Mouse (Mus musculus) midbrain, embryonic 11.5 days (tissue): ENCODE data around the gene Nt5c. TPM values are rescaled to one million over a fixed set of nuclear protein-coding genes. Genes with fewer than 3 reads are reported as not detected.
"Not testable (repeated sequence)": the region's sequence is repeated elsewhere in the genome, so short reads cannot be mapped to it uniquely, and the experiment has no call there.

ENCODE experiments used
- ATAC-seq: fragments of 200-750 bp; cut with Nextera tagmentation; 2 replicates; pipeline ENCODE4 v1.8.0; 2017; ENCODE audit warnings: moderate TSS enrichment, moderate library complexity; ENCODE audit not compliant: low FRiP score
- DNase-seq: peaks from one replicate; pipeline ENCODE4 v3.0.0; 2015; ENCODE audit warnings: low spot score; ENCODE audit errors: missing footprints
- H3K27ac ChIP-seq: fragments of 300-500 bp; sonication (generic); 2 replicates; pipeline ENCODE4 v1.5.1; 2014; ENCODE audit warnings: low read depth, low read length
- H3K27me3 ChIP-seq: fragments of 300-500 bp; sonication (generic); 2 replicates; pipeline ENCODE4 v1.6.1; 2014; ENCODE audit warnings: mild to moderate bottlenecking, low read length, moderate library complexity, mixed read lengths; ENCODE audit not compliant: control insufficient read depth, insufficient read depth
- H3K36me3 ChIP-seq: fragments of 300-500 bp; sonication (generic); 2 replicates; pipeline ENCODE4 v1.6.1; 2014; ENCODE audit warnings: mild to moderate bottlenecking, low read length, moderate library complexity, mixed read lengths; ENCODE audit not compliant: control insufficient read depth, insufficient read depth
- H3K4me1 ChIP-seq: fragments of 300-500 bp; sonication (generic); 2 replicates; pipeline ENCODE4 v1.6.1; 2014; ENCODE audit warnings: low read length; ENCODE audit not compliant: control insufficient read depth, insufficient read depth
- H3K4me2 ChIP-seq: fragments of 300-500 bp; sonication (generic); 2 replicates; pipeline ENCODE4 v1.6.1; 2014; ENCODE audit warnings: mild to moderate bottlenecking, moderate library complexity
- H3K4me3 ChIP-seq: fragments of 300-500 bp; sonication (generic); 2 replicates; pipeline ENCODE4 v1.5.1; 2014; ENCODE audit warnings: low read depth, low read length
- H3K9ac ChIP-seq: fragments of 300-500 bp; sonication (generic); 2 replicates; pipeline ENCODE4 v1.6.1; 2014; ENCODE audit warnings: low read length
- H3K9me3 ChIP-seq: fragments of 300-500 bp; sonication (generic); 2 replicates; pipeline ENCODE4 v1.6.1; 2016; ENCODE audit warnings: low read length; ENCODE audit not compliant: control insufficient read depth
- WGBS: fragments of 180-500 bp; shearing (Covaris S2); extraction: QIAGEN DNeasy Blood & Tissue Kit; methylation state at CpG from one replicate; pipeline ENCODE4 v1.1.7; 2014; 5-methylcytosine and 5-hydroxymethylcytosine counted together
- polyA plus RNA-seq: library from polyadenylated mRNA; unstranded; fragments of >200 nt; fragmentation: Nextera tagmentation; extraction: Ambion mirVana; gene quantifications from 2 replicates; pipeline ENCODE4 v1.2.1, GENCODE M21; 2014

Gene Nt5c
- polyA plus RNA-seq, 1 experiment from 2014 or later: 69.8 TPM

GRCm38 (mm10) chr11:115512407-115513183, 20.9 kb upstream of the Nt5c start:
- H3K27me3 ChIP-seq: no peaks in the 10 kb centered on the region
- no peaks in the 10 kb centered on the region for H3K36me3 ChIP-seq
- H3K27ac ChIP-seq: peak overlapping the region; percentile 55; the same call in 1 of the 2 replicates
- no peaks in the 10 kb centered on the region for H3K9me3 ChIP-seq
- ATAC-seq (no peak), DNase-seq (peak; percentile 94)
- peak overlapping the region; percentile 70 for H3K4me2 ChIP-seq
- peaks cover 35% of the 10 kb centered on the region for H3K4me1 ChIP-seq
- WGBS: 24% methylated on average over 8 of the region's 8 CpGs
- H3K4me3 ChIP-seq: peak overlapping the region; percentile 93
- H3K9ac ChIP-seq: peak overlapping the region; percentile 97

DNA sequence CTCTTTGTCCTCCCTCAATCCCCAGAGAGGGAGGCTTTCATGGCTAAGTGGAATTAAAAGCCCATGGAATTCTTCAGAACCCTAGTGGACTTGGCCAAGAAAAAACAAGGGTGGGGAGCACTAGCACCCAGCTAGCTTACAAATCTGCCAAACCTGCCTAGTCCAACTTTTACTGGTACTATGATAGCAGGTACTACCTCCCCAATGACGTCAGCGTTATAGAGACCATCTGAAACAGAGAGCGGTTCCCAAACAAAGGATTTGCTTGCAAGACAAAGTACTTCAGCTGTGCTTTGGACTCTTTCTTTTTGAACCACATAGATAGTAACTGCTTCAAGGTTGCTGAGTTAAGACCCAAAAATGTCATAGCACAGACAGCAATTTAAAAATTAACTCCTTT, 20.3 kb upstream of the Nt5c start:
- H3K27me3 ChIP-seq: no peaks in the 10 kb centered on the region
- H3K9me3 ChIP-seq: no peaks in the 10 kb centered on the region
- H3K4me2 ChIP-seq: peak overlapping the region; percentile 70
- no peak overlapping the region for H3K27ac ChIP-seq
- WGBS: 54% methylated on average over 3 of the region's 3 CpGs
- peak overlapping the region; percentile 97 for H3K9ac ChIP-seq
- no peaks in the 10 kb centered on the region for H3K36me3 ChIP-seq
- ATAC-seq (no peak), DNase-seq (no peak)
- peaks cover 40% of the 10 kb centered on the region for H3K4me1 ChIP-seq
- peak overlapping the region; percentile 93 for H3K4me3 ChIP-seq

DNA sequence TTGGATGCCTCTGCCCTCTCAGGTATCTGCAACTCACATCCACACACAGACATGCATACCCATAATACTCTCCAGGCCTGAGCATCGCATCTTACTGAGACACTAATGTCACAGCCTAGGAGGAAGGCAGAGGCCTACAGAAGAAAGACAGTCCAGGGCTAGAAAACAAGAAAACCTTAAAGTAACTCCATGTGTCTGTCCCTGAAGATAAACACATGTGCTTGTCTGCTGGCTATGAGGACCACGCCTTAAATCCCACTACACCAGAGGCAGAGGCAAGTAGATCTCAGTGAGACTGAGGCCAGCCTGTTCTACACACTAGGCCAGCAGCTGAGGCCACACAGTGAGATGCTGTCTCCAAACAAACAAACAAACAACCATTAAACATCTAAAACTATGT, 19.5 kb upstream of the Nt5c start:
- Histone ChIP-seq H3K27ac (no peak overlapping the region), H3K9ac (peak overlapping the region; percentile 97), H3K36me3 (no peaks in the 10 kb centered on the region), H3K9me3 (no peaks in the 10 kb centered on the region), H3K4me2 (peak overlapping the region; percentile 70), H3K27me3 (no peaks in the 10 kb centered on the region), H3K4me1 (peaks cover 45% of the 10 kb centered on the region), H3K4me3 (peak overlapping the region; percentile 93)
- no peak for DNase-seq
- no peak for ATAC-seq
- 87% methylated on average over 2 of the region's 2 CpGs for WGBS

GRCm38 (mm10) chr11:115510507-115510888, 18.8 kb upstream of the Nt5c start:
- H3K9me3 ChIP-seq: no peaks in the 10 kb centered on the region
- peak overlapping the region; percentile 93; the same call in 1 of the 2 replicates for H3K4me3 ChIP-seq
- H3K36me3 ChIP-seq: no peaks in the 10 kb centered on the region
- H3K27ac ChIP-seq: no peak overlapping the region
- peak overlapping the region; percentile 97 for H3K9ac ChIP-seq
- ATAC-seq (no peak), DNase-seq (no peak)
- H3K27me3 ChIP-seq: no peaks in the 10 kb centered on the region
- H3K4me2 ChIP-seq: peak overlapping the region; percentile 70
- WGBS: 78% methylated on average over 5 of the region's 5 CpGs
- peaks cover 46% of the 10 kb centered on the region for H3K4me1 ChIP-seq

- H3K27me3 ChIP-seq: no peaks in the 10 kb centered on the region
- peak overlapping the region; percentile 70 for H3K4me2 ChIP-seq
- DNase-seq (no peak), ATAC-seq (no peak)
- H3K9me3 ChIP-seq: no peaks in the 10 kb centered on the region
- no peak overlapping the region for H3K9ac ChIP-seq
- 47% methylated on average over 6 of the region's 6 CpGs for WGBS
- no peak overlapping the region for H3K27ac ChIP-seq
- H3K36me3 ChIP-seq: no peaks in the 10 kb centered on the region
- peaks cover 46% of the 10 kb centered on the region for H3K4me1 ChIP-seq
- no peak overlapping the region for H3K4me3 ChIP-seq
These were observed 18.3 kb upstream of the Nt5c start for GRCm38 (mm10) chr11:115509773-115510506.

- DNase-seq (no peak), ATAC-seq (no peak)
- Histone ChIP-seq H3K4me2 (no peak overlapping the region), H3K36me3 (no peaks in the 10 kb centered on the region), H3K9me3 (no peaks in the 10 kb centered on the region), H3K4me3 (no peak overlapping the region), H3K9ac (no peak overlapping the region), H3K27me3 (no peaks in the 10 kb centered on the region), H3K27ac (no peak overlapping the region), H3K4me1 (peaks cover 46% of the 10 kb centered on the region)
- 86% methylated on average over 2 of the region's 2 CpGs for WGBS
These were observed 16.4 kb upstream of the Nt5c start for GRCm38 (mm10) chr11:115508061-115508460.

DNA sequence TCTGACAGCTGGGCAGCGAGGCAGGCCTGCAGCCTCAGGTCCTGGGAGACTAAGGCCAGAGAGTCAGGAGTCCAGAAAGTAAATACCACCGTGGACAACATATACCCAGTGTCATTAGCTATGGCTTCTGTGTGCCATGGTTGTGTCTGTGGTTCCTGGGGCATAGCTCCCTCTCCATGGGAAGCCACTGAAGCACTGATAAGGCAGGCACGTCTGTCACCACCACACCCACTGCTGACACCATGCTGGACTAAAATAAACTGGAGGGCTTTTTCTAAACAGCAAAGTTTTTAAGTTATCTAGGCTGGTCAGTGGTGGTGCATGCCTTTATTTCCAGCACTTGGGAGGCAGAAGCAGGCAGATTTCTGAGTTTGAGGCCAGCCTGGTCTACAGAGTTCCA, 14.9 kb upstream of the Nt5c start:
- peaks cover 8% of the 10 kb centered on the region for H3K36me3 ChIP-seq
- no peak for DNase-seq
- H3K4me1 ChIP-seq: peaks cover 37% of the 10 kb centered on the region
- no peak overlapping the region for H3K27ac ChIP-seq
- no peaks in the 10 kb centered on the region for H3K9me3 ChIP-seq
- no peak overlapping the region for H3K9ac ChIP-seq
- no peak overlapping the region for H3K4me2 ChIP-seq
- no peaks in the 10 kb centered on the region for H3K27me3 ChIP-seq
- ATAC-seq: no peak
- no peak overlapping the region for H3K4me3 ChIP-seq
- 67% methylated on average over 3 of the region's 3 CpGs for WGBS

DNA sequence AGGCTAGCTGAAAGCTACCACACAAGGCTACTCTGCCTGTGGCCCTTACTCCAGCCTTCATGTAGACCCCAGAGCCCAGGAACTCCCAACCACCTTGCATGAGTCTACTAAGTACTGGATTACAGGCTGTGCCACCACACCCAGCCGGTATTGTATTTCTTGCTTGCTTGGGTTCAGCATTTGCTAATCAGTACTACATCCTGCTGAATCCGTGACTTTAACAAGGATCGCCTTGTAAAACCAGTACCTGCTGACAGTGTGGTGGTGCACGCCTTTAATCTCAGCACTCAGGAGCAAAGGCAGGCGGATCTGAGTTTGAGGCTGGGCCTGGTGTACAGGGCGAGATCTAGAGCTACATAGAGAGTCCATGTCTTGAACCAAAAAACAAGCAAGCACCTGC, 11.0 kb upstream of the Nt5c start:
- DNase-seq: no peak
- no peak for ATAC-seq
- Histone ChIP-seq H3K27ac (no peak overlapping the region), H3K4me1 (peaks cover 11% of the 10 kb centered on the region), H3K9me3 (no peaks in the 10 kb centered on the region), H3K4me2 (no peak overlapping the region), H3K27me3 (no peaks in the 10 kb centered on the region), H3K4me3 (no peak overlapping the region), H3K9ac (no peak overlapping the region), H3K36me3 (peaks cover 32% of the 10 kb centered on the region)
- 93% methylated on average over 6 of the region's 6 CpGs for WGBS

DNA sequence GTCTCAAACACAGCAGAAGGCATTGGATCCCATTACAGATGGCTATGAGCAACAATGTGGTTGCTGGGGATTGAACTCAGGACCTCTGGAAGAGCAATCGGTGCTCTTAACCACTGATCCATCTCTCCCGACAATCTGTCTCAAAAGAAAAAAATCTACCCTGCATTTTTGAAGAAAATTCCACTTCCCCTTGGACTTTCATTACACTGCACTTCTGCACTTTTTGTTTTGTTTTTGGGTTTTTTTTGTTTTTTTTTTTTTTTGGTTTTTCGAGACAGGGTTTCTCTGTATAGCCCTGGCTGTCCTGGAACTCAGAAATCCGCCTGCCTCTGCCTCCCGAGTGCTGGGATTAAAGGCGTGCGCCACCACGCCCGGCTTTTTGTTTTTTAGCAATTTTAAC, 4.9 kb upstream of the Nt5c start:
- not testable (repeated sequence) for H3K4me2 ChIP-seq, H3K27me3 ChIP-seq, H3K9me3 ChIP-seq, ATAC-seq, H3K27ac ChIP-seq, H3K4me3 ChIP-seq, DNase-seq, H3K9ac ChIP-seq, H3K4me1 ChIP-seq
- WGBS: 95% methylated on average over 9 of the region's 9 CpGs
- H3K36me3 ChIP-seq: peaks cover 32% of the 10 kb centered on the region
